Comparison of ENCODE assay signal across 1 mouse cellular context in genomic region chr17:45582188-45582587, GRCm38 (mm10).
TF ChIP-seq lines count a peak whose summit lies in the region.

No protein-coding gene starts in this region.

TF ChIP-seq in MEL, 35 proteins besides CTCF, POLR2A, EP300 and RAD21:
- peak; percentile 76 for TF ChIP-seq TCF12 (IDR thresholded peaks at IDR 0.05; ENCODE audit: low read depth, low read length)
- peak; percentile 33; the same call in 1 of the 2 replicates for TF ChIP-seq TAL1 (IDR thresholded peaks at IDR 0.05; ENCODE audit: low read length)
- no peak for TF ChIP-seq KAT2A (conservative IDR thresholded peaks at IDR 0.05; ENCODE audit: low read depth, low read length)
- TF ChIP-seq MAFK (IDR thresholded peaks at IDR 0.05; ENCODE audit: borderline replicate concordance, low read depth, low read length), result no peak
- peak; percentile 84 for TF ChIP-seq USF1 (IDR thresholded peaks at IDR 0.05; ENCODE audit: low read depth, low read length)
- TF ChIP-seq ETS1 (IDR thresholded peaks at IDR 0.05; ENCODE audit: low read depth, low read length), result peak; percentile 73
- peak; percentile 60; the same call in 1 of the 2 replicates for TF ChIP-seq MXI1 (IDR thresholded peaks at IDR 0.05; ENCODE audit: low read depth, low read length)
- TF ChIP-seq SIN3A (IDR thresholded peaks at IDR 0.05; ENCODE audit: low read length), result peak; percentile 38; the same call in 1 of the 2 replicates
- TF ChIP-seq RCOR1 (IDR thresholded peaks at IDR 0.05; ENCODE audit: low read depth, low read length), result peak; percentile 64
- TF ChIP-seq GATA1 (IDR thresholded peaks at IDR 0.05; ENCODE audit: low read depth, low read length), result peak; percentile 80
- no peak for TF ChIP-seq MYC (IDR thresholded peaks at IDR 0.05; ENCODE audit: low read depth, low read length)
- TF ChIP-seq BHLHE40 (IDR thresholded peaks at IDR 0.05; ENCODE audit: borderline replicate concordance, low read depth, low read length), result peak; percentile 73; the same call in 1 of the 2 replicates
